14 mouse cellular contexts compared by ENCODE assay signal in the genomic region with DNA sequence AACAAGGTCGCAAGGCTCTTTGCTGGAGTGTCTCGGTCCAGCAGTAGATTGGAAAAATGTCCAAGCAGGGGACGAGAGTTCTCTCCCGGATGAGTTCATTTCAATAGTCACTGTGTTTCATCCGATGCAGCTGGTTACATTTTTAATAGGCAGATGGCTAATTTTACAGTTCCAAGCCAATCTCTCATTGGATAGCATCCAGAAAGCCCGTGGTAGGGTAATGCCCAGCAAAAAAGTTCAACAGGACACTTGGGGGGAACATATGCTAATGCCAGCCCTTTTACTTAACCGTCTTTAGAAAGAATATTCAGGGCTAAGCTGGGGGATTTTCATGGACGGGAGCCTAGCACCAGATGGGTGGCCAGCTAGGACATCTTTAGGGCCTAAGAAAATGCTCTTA.
DNase-seq lines count a peak whose midpoint lies in the region; ATAC-seq and TF ChIP-seq lines count a peak whose summit lies in the region.
"Had no signal": no experiment of that assay in that cellular context is flagged by ENCODE, and none has a peak within 500 bp of the region (broad histone marks: within the 10 kb centered on the region; RNA-seq: fewer than 3 reads in every experiment).

No protein-coding gene starts in this region.

- H3K79me2 ChIP-seq in heart, adult 2 months (replicated peaks; ENCODE audit: control insufficient read depth, insufficient read depth, low read length), result no peaks in the 10 kb centered on the region

- H3K9me3 ChIP-seq in forebrain, embryonic 13.5 days (replicated peaks), result no peaks in the 10 kb centered on the region
- no peaks in the 10 kb centered on the region for H3K9me3 ChIP-seq in hindbrain, postnatal 0 days (ENCODE audit: low read length)
- H3K9me3 ChIP-seq: embryonic facial prominence, embryonic 12.5 days had no signal

- peaks cover 58% of the 10 kb centered on the region for H3K4me1 ChIP-seq in forebrain, embryonic 13.5 days
- H3K4me1 ChIP-seq in hindbrain, postnatal 0 days (ENCODE audit: insufficient read depth, low read length), result no peaks in the 10 kb centered on the region
- H3K4me1 ChIP-seq in heart, adult 2 months (ENCODE audit: control insufficient read depth, insufficient read depth, low read length), result no peaks in the 10 kb centered on the region

- peak overlapping the region; percentile 28 for H3K4me2 ChIP-seq in forebrain, embryonic 13.5 days
- no peak overlapping the region for H3K4me2 ChIP-seq in hindbrain, postnatal 0 days (ENCODE audit: low read depth, low read length)
- H3K4me2 ChIP-seq: embryonic facial prominence, embryonic 12.5 days had no signal

- no peaks in the 10 kb centered on the region for H3K36me3 ChIP-seq in forebrain, embryonic 13.5 days (ENCODE audit: poor library complexity, severe bottlenecking)
- H3K36me3 ChIP-seq in hindbrain, postnatal 0 days (ENCODE audit: insufficient read depth, low read length), result no peaks in the 10 kb centered on the region
- H3K36me3 ChIP-seq in heart, adult 2 months (ENCODE audit: control insufficient read depth, insufficient read depth, low read length), result no peaks in the 10 kb centered on the region
- H3K36me3 ChIP-seq: embryonic facial prominence, embryonic 12.5 days had no signal

- no peak for TF ChIP-seq CTCF in hindbrain, postnatal 0 days (IDR thresholded peaks at IDR 0.05; ENCODE audit: low read depth)
- no peak for TF ChIP-seq CTCF in gastrocnemius, adult 2 months (IDR thresholded peaks at IDR 0.05)
- no peak for TF ChIP-seq CTCF in heart, adult 2 months (IDR thresholded peaks at IDR 0.05)

- TF ChIP-seq EP300 in heart, adult 2 months (IDR thresholded peaks at IDR 0.05; ENCODE audit: insufficient read depth, low read depth, low read length), result no peak

- H3K27ac ChIP-seq in forebrain, embryonic 13.5 days, result peak overlapping the region; percentile 78
- peak overlapping the region; percentile 22; the same call in 1 of the 2 replicates for H3K27ac ChIP-seq in hindbrain, postnatal 0 days
- H3K27ac ChIP-seq in gastrocnemius, adult 2 months, result no peak overlapping the region
- H3K27ac ChIP-seq in heart, adult 2 months, result no peak overlapping the region
- H3K27ac ChIP-seq: embryonic facial prominence, embryonic 12.5 days had no signal

- peak; percentile 60 for ATAC-seq in forebrain, embryonic 13.5 days
- ATAC-seq in hindbrain, postnatal 0 days, result peak; percentile 45; the same call in 1 of the 2 replicates
- ATAC-seq: CD4-positive, CD25-positive, alpha-beta regulatory T cell, adult 4 months; Patski had no signal

- intact Hi-C loops in gastrocnemius, adult 2 months (cut with DNase I), result no loop called here
- intact Hi-C loops in heart, adult 2 months (cut with DNase I), result no loop called here

- peak; percentile 36 for DNase-seq in kidney, adult 9 months
- DNase-seq in kidney, postnatal 25 days, result no peak
- peak; percentile 29 for DNase-seq in brain, adult 2 months (ENCODE audit: low read depth, low spot score)
- peak; percentile 76 for DNase-seq in hindbrain, postnatal 0 days (ENCODE audit: low spot score)
- DNase-seq in thymus, postnatal 14 days, result no peak
- no peak for DNase-seq in gastrocnemius, adult 2 months
- no peak for DNase-seq in heart, adult 2 months
- DNase-seq: adrenal gland, adult 8-10 months; cerebellum, adult 11 months; right cerebral cortex, postnatal 4 days had no signal

- WGBS in forebrain, embryonic 13.5 days, result 4% methylated on average over 8 of the region's 8 CpGs
- WGBS in hindbrain, postnatal 0 days, result 18% methylated on average over 8 of the region's 8 CpGs
- WGBS in heart, adult 2 months, result 66% methylated on average over 8 of the region's 8 CpGs

- no peak overlapping the region for H3K4me3 ChIP-seq in forebrain, embryonic 13.5 days
- no peak overlapping the region for H3K4me3 ChIP-seq in hindbrain, postnatal 0 days (ENCODE audit: low read length)
- H3K4me3 ChIP-seq in gastrocnemius, adult 2 months, result no peak overlapping the region
- H3K4me3 ChIP-seq in heart, adult 2 months, result no peak overlapping the region
- H3K4me3 ChIP-seq: embryonic facial prominence, embryonic 12.5 days had no signal

- no peak for TF ChIP-seq POLR2A in heart, adult 2 months (IDR thresholded peaks at IDR 0.05; ENCODE audit: insufficient read depth, low read depth, low read length)

- 0 out of 2 replicates have a peak overlapping the region, but pooled peaks have one; percentile 9 for H3K9ac ChIP-seq in forebrain, embryonic 13.5 days
- no peak overlapping the region for H3K9ac ChIP-seq in hindbrain, postnatal 0 days (replicated peaks; ENCODE audit: low read length)
- no peak overlapping the region for H3K9ac ChIP-seq in heart, adult 2 months (ENCODE audit: low read depth, low read length)
- H3K9ac ChIP-seq: embryonic facial prominence, embryonic 12.5 days had no signal

- H3K27me3 ChIP-seq in forebrain, embryonic 13.5 days, result no peaks in the 10 kb centered on the region
- H3K27me3 ChIP-seq in hindbrain, postnatal 0 days (ENCODE audit: insufficient read depth, low read length), result 0 out of 2 replicates have a peak, but pooled peaks cover 4% of the 10 kb centered on the region
- H3K27me3 ChIP-seq in heart, adult 2 months (ENCODE audit: control insufficient read depth, insufficient read depth, low read length), result no peaks in the 10 kb centered on the region
- H3K27me3 ChIP-seq: embryonic facial prominence, embryonic 12.5 days; Patski had no signal

Comparison
In these comparisons a context has a peak if more than half of its experiments do, and no peak if none do; other contexts are left out.
1. DNase-seq: peak in kidney, adult 9 months (single experiment), brain, adult 2 months (single experiment) and hindbrain, postnatal 0 days (single experiment); none in kidney, postnatal 25 days (0 of 2), thymus, postnatal 14 days (single experiment), gastrocnemius, adult 2 months (single experiment) and heart, adult 2 months (0 of 2).
2. H3K27ac ChIP-seq: peak in forebrain, embryonic 13.5 days (single experiment) and hindbrain, postnatal 0 days (single experiment); none in gastrocnemius, adult 2 months (single experiment) and heart, adult 2 months (single experiment).